Mouse (Mus musculus) natural killer cell, adult 2 months (primary cell): ENCODE measurements around the gene Sorl1.

Source experiments
- DNase-seq, 2 experiments: peaks; one replicate each; pipeline ENCODE4 v3.0.0; 2022; ENCODE audit warnings: low spot score in 2 of 2

The Sorl1 gene

GRCm38 (mm10) chr9:41952650-41953204 lies 171.4 kb downstream of the Sorl1 start:
- DNase-seq, result no peak

- DNase-seq, result no peak
Observed at GRCm38 (mm10) chr9:41951472-41952129, 172.5 kb downstream of the Sorl1 start.

- DNase-seq, result peak; percentile 79 to 87
Observed at GRCm38 (mm10) chr9:41950991-41951451, 173.1 kb downstream of the Sorl1 start.

- peak; percentile 73 to 83 for DNase-seq
Observed at GRCm38 (mm10) chr9:41950109-41950990, 173.7 kb downstream of the Sorl1 start.

- no peak for DNase-seq
Observed at GRCm38 (mm10) chr9:41949476-41949875, 174.6 kb downstream of the Sorl1 start.

GRCm38 (mm10) chr9:41944964-41945363 lies 179.1 kb downstream of the Sorl1 start:
- no peak for DNase-seq

GRCm38 (mm10) chr9:41942970-41943635 lies 181.0 kb downstream of the Sorl1 start:
- no peak for DNase-seq

GRCm38 (mm10) chr9:41940311-41940853 lies 183.7 kb downstream of the Sorl1 start:
- DNase-seq, result no peak

- no peak for DNase-seq
Observed at GRCm38 (mm10) chr9:41938449-41938848, 185.6 kb downstream of the Sorl1 start.

- no peak for DNase-seq
Observed at GRCm38 (mm10) chr9:41937967-41938348, 186.1 kb downstream of the Sorl1 start.

GRCm38 (mm10) chr9:41937341-41937966 lies 186.6 kb downstream of the Sorl1 start:
- DNase-seq, result no peak

- DNase-seq, result no peak
Observed at GRCm38 (mm10) chr9:41936598-41936997, 187.5 kb downstream of the Sorl1 start.

GRCm38 (mm10) chr9:41935979-41936378 lies 188.1 kb downstream of the Sorl1 start:
- no peak for DNase-seq

- peak in 1 of 2 experiments; percentile 24 for DNase-seq
Observed at GRCm38 (mm10) chr9:41935373-41935971, 188.6 kb downstream of the Sorl1 start.

- DNase-seq, result no peak
Observed at GRCm38 (mm10) chr9:41934848-41935372, 189.2 kb downstream of the Sorl1 start.

- DNase-seq, result no peak
Observed at GRCm38 (mm10) chr9:41929986-41930385, 194.1 kb downstream of the Sorl1 start.

- DNase-seq, result no peak
Observed at GRCm38 (mm10) chr9:41925721-41926120, 198.4 kb downstream of the Sorl1 start.

GRCm38 (mm10) chr9:41924140-41924539 lies 200.0 kb downstream of the Sorl1 start:
- no peak for DNase-seq

- DNase-seq, result no peak
Observed at GRCm38 (mm10) chr9:41922416-41922815, 201.7 kb downstream of the Sorl1 start.

- DNase-seq, result no peak
Observed at GRCm38 (mm10) chr9:41918657-41919380, 205.3 kb downstream of the Sorl1 start.
